Mouse (Mus musculus) ES-E14 (cell line): ENCODE data around the gene Dhrs4. TPM values are rescaled to one million over a fixed set of nuclear protein-coding genes. Genes with fewer than 3 reads are reported as not detected.

Experiments
- DNase-seq: peaks from one replicate; pipeline ENCODE4 v3.0.0-alpha.2; 2013; ENCODE audit warnings: low read depth, low spot score
- H3K27ac ChIP-seq: 2 replicates; pipeline ENCODE4 v1.5.1; 2012; ENCODE audit warnings: low read depth, mild to moderate bottlenecking, low read length, moderate library complexity, mixed read lengths; ENCODE audit not compliant: poor library complexity, insufficient read depth, severe bottlenecking
- H3K36me3 ChIP-seq: 2 replicates; pipeline ENCODE4 v1.6.1; 2012; ENCODE audit warnings: mild to moderate bottlenecking, low read length, moderate library complexity, mixed read lengths; ENCODE audit not compliant: control insufficient read depth, poor library complexity, insufficient read depth, severe bottlenecking
- H3K4me1 ChIP-seq, 2 experiments: fragments of 150-350 bp in 1 of 2; sonication (generic) in 1 of 2; 2 replicates each; pipeline ENCODE4 v1.6.1; 2012; ENCODE audit warnings: low read length in 2 of 2, mild to moderate bottlenecking in 1 of 2, mixed read lengths in 1 of 2; ENCODE audit not compliant: control insufficient read depth in 2 of 2, insufficient read depth in 2 of 2, poor library complexity in 1 of 2
- H3K4me3 ChIP-seq, 2 experiments: fragments of 150-350 bp in 1 of 2; sonication (generic) in 1 of 2; 2 replicates each; pipeline ENCODE4 v1.5.1; 2012; ENCODE audit warnings: low read length in 2 of 2, low read depth in 1 of 2, mild to moderate bottlenecking in 1 of 2, mixed read lengths in 1 of 2; ENCODE audit not compliant: insufficient read depth in 1 of 2, poor library complexity in 1 of 2, severe bottlenecking in 1 of 2
- H3K9ac ChIP-seq: 2 replicates; pipeline ENCODE4 v1.6.1; 2012; ENCODE audit warnings: low read depth, mild to moderate bottlenecking, low read length, mixed read lengths; ENCODE audit not compliant: poor library complexity, insufficient read depth, severe bottlenecking
- H3K9me3 ChIP-seq: fragments of 150-350 bp; sonication (generic); 2 replicates; pipeline ENCODE4 v1.6.1; 2012; ENCODE audit warnings: low read depth, mild to moderate bottlenecking, low read length; ENCODE audit not compliant: control insufficient read depth, insufficient read depth
- CHD2 ChIP-seq: IDR thresholded peaks from 2 replicates; pipeline ENCODE4 v1.6.1; 2014; ENCODE audit warnings: mild to moderate bottlenecking, low read depth, low read length, inconsistent platforms
- HCFC1 ChIP-seq: IDR thresholded peaks from 2 replicates; pipeline ENCODE4 v1.6.1; 2012; ENCODE audit warnings: low read length, inconsistent platforms, borderline replicate concordance; ENCODE audit not compliant: insufficient read depth
- MAFK ChIP-seq: IDR thresholded peaks from 2 replicates; pipeline ENCODE4 v1.6.1; 2014; ENCODE audit warnings: mild to moderate bottlenecking, low read depth, low read length, inconsistent platforms; ENCODE audit not compliant: insufficient read depth
- ZC3H11A ChIP-seq: IDR thresholded peaks from 2 replicates; pipeline ENCODE4 v1.6.1; 2012; ENCODE audit warnings: low read depth, mild to moderate bottlenecking, inconsistent platforms, low read length, borderline replicate concordance
- ZNF384 ChIP-seq: IDR thresholded peaks from 2 replicates; pipeline ENCODE4 v1.6.1; 2012; ENCODE audit warnings: low read depth, low read length, inconsistent platforms
- in situ Hi-C, 2 experiments: fragments of 600-800 bp; cut with MboI; formaldehyde crosslinking; loops; one replicate each; pipeline ENCODE4 v1.15.1; 2025; ENCODE audit warnings: low sequenced_read_pairs in 2 of 2, inconsistent platforms in 1 of 2; ENCODE audit not compliant: unreplicated experiment in 2 of 2
- total RNA-seq: library from RNA; depleted of rRNA; stranded (reverse); fragments of 300-350 nt; gene quantifications from 2 replicates; pipeline ENCODE4 v1.2.3, GENCODE M21; 2012

The Dhrs4 gene
- total RNA-seq, 1 experiment, result 14.9 TPM

DNA sequence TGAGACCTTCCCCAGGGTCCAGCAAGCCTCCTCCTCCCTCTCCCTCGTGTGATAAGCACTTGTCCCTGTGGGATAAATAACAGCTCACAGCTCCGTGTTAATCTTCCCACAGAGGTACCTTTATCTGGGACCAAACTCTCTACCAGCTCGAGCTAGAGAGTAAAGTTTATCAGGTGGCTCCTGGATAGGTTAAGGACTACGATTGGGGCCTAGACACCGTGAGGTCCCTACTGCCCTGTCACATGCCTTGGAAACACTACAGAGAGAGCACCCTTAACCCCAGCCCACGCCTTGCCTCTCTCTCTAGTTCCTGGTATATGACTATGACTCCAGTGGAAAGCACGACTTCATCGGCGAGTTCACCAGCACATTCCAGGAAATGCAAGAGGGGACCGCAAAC lies 35.4 kb downstream of the Dhrs4 start:
- Histone ChIP-seq H3K4me3 (no peak overlapping the region), H3K4me1 (peaks cover 0 to 8% of the 10 kb centered on the region in 2 experiments; a peak in 1 of 4 replicates), H3K27ac (no peak overlapping the region), H3K9ac (no peak overlapping the region), H3K36me3 (no peaks in the 10 kb centered on the region), H3K9me3 (no peaks in the 10 kb centered on the region)
- DNase-seq, result no peak
- in situ Hi-C loops, result no loop called here
- TF ChIP-seq MAFK (no peak), CHD2 (no peak)

DNA sequence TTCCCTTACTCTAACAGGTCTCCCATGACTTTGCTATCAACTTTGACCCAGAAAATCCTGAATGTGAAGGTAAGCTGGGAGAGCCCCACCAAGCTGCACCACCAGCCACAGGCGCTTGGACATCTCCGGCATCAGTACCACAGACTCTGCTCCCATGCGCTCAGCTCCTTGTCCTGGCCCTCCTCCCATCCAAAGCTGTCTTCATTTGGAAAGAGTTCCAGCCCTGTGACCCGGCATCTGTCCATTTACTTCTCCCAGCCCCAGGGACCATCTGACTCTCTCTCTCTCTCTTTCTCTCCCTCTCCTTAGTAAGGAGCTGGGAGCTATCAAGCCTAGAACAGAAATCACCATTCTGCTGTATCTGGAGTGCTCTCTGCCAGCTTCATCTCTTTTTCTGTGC lies 37.3 kb downstream of the Dhrs4 start:
- H3K27ac ChIP-seq, result no peak overlapping the region
- no peak for DNase-seq
- TF ChIP-seq MAFK, result no peak
- TF ChIP-seq HCFC1, result no peak
- no peak for TF ChIP-seq ZC3H11A
- no peak for TF ChIP-seq ZNF384
- no peak for TF ChIP-seq CHD2
- no peaks in the 10 kb centered on the region for H3K9me3 ChIP-seq
- H3K4me3 ChIP-seq, result no peak overlapping the region
- H3K9ac ChIP-seq, result no peak overlapping the region
- H3K4me1 ChIP-seq, result peaks cover 0 to 5% of the 10 kb centered on the region in 2 experiments; a peak in 1 of 4 replicates
- in situ Hi-C loops, result no loop called here
- no peaks in the 10 kb centered on the region for H3K36me3 ChIP-seq

DNA sequence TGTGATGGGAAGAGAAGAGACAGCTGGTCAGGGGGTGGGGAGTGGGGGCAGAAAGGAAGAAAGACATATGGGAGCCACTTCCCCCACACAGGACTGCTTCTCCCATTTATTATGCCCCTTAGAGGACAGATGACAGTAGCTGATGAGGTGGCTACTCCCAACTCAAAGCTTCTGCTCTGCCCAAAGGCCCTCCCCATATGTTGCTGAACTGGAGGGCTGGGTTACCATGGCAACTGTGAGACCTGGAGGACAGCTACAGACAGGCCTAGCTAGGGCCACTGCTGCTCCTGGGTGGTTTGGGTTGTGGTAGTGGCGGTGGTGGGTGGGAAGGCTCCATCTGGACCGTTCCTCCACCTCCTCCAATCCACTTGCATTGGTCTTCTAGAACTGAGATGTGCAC lies 40.3 kb downstream of the Dhrs4 start:
- Histone ChIP-seq H3K36me3 (no peaks in the 10 kb centered on the region), H3K27ac (no peak overlapping the region), H3K9ac (no peak overlapping the region), H3K4me3 (no peak overlapping the region), H3K4me1 (peaks cover 3 to 4% of the 10 kb centered on the region in 2 experiments; a peak in 3 of 4 replicates), H3K9me3 (no peaks in the 10 kb centered on the region)
- no peak for TF ChIP-seq ZNF384
- TF ChIP-seq HCFC1, result no peak
- TF ChIP-seq CHD2, result no peak
- TF ChIP-seq ZC3H11A, result no peak
- no peak for TF ChIP-seq MAFK
- in situ Hi-C loops, result no loop called here
- no peak for DNase-seq

DNA sequence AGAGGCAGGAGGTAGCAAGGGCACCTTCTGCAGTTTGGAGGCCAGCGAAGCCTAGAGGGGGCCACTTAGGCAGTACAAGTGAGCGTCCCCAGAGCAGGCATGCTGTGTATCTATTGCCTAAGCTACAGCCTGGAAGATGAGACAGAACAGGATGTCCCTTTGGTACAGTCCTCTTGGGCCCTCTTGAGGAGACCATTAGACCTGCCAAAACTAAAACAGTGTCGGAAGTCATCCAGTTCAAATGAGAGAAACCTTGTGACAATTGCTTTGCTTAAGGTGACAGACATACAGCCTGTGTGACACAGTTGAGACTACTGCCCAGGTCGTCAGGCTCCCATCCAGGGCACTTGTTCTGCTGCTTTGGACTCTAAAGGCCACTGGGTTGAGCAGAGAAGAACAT lies 41.0 kb downstream of the Dhrs4 start:
- in situ Hi-C loops, result no loop called here
- H3K9me3 ChIP-seq, result no peaks in the 10 kb centered on the region
- no peak overlapping the region for H3K4me3 ChIP-seq
- no peak overlapping the region for H3K9ac ChIP-seq
- no peak for DNase-seq
- H3K36me3 ChIP-seq, result no peaks in the 10 kb centered on the region
- no peak overlapping the region for H3K27ac ChIP-seq
- TF ChIP-seq MAFK, result no peak
- no peak for TF ChIP-seq ZC3H11A
- no peak for TF ChIP-seq HCFC1
- no peak for TF ChIP-seq CHD2
- TF ChIP-seq ZNF384, result no peak
- peaks cover 3 to 4% of the 10 kb centered on the region in 2 experiments; a peak in 3 of 4 replicates for H3K4me1 ChIP-seq
